Mouse (Mus musculus): Measurements from ENCODE around the gene Adcy3.

DNA sequence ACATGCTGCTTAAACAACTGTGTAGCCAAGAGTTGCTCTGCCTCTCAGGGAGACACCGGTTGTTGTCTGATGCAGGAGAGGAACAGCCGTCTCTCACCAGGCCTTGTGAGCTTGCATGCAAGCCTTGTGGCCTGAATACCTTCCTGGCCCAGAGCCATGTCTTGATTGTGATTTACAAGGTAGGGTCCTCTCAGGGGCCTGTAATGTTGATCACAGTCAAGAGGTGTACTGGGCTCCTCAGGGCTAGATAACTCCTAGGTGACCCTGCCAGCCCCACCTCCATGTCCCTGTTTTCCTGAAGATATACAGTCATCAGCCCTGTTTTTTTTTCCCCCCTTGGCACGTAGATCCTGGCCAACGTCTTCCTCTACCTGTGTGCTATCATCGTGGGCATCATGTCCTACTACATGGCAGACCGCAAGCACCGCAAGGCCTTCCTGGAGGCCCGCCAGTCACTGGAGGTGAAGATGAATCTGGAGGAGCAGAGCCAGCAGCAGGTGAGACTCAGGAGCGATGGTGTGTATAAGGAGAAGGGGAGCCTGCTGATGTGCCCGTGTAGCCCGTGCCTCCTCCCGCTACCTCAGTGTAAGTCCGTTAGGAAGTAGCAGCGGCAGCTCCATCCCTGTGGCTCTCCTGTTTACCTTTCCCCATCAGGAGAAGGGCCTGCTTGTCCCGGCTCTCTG, 40.3 kb downstream of the Adcy3 start:
- TF ChIP-seq GATA1 (IDR thresholded peaks at IDR 0.05; ENCODE audit: borderline replicate concordance, low read length), result no peak
- no peak for TF ChIP-seq FLI1 (IDR thresholded peaks at IDR 0.05; ENCODE audit: low read length)

Measured in megakaryocyte, embryonic 14.5 days (primary cell).